In the genomic region with DNA sequence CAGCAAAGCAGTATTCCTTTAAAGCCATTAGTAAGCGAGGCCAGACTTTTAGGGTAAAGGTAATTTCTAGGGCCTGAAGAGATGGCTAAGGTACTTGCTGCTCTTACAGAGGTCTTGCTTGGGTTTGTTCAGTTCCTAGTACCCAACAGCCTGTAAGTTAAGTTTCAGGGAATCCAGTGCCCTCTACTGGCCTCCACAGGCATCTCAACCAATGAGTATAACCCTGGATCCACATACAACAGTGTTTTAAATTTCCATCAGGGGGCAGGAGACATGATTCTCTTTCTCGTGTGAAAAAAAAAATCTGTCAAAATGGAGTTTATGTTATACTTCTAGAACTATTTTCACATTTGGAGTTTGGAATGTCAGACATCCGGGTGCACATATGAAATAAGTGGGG, we compare ENCODE assay signal across 8 mouse cellular contexts. TPM values are rescaled to one million over a fixed set of nuclear protein-coding genes. Genes with fewer than 3 reads are reported as not detected.
DNase-seq lines count a peak whose midpoint lies in the region; ATAC-seq and TF ChIP-seq lines count a peak whose summit lies in the region.

No protein-coding gene starts in this region.

- H3K9ac ChIP-seq in kidney, embryonic 16.5 days (replicated peaks; ENCODE audit: low read length) = no peak overlapping the region
- no peak overlapping the region for H3K9ac ChIP-seq in intestine, embryonic 15.5 days

- H3K4me3 ChIP-seq in kidney, adult 2 months (ENCODE audit: insufficient read depth, low read depth, low read length) = no peak overlapping the region
- H3K4me3 ChIP-seq in kidney, embryonic 16.5 days (ENCODE audit: low read length) = no peak overlapping the region
- no peak overlapping the region for H3K4me3 ChIP-seq in intestine, embryonic 15.5 days (replicated peaks)

- H3K9me3 ChIP-seq in kidney, embryonic 16.5 days (ENCODE audit: low read length) = no peaks in the 10 kb centered on the region
- H3K9me3 ChIP-seq in intestine, embryonic 15.5 days = no peaks in the 10 kb centered on the region

- no peaks in the 10 kb centered on the region for H3K36me3 ChIP-seq in kidney, adult 2 months (ENCODE audit: control insufficient read depth, insufficient read depth, low read length)
- no peaks in the 10 kb centered on the region for H3K36me3 ChIP-seq in kidney, embryonic 16.5 days (ENCODE audit: insufficient read depth, low read length)
- H3K36me3 ChIP-seq in intestine, embryonic 15.5 days = no peaks in the 10 kb centered on the region

- no peak for ATAC-seq in kidney, embryonic 16.5 days (ENCODE audit: low FRiP score, low TSS enrichment)
- ATAC-seq in common myeloid progenitor, adult 5-6 weeks (replicated peaks; ENCODE audit: low read depth, poor library complexity, severe bottlenecking) = peak; percentile 97
- ATAC-seq in intestine, embryonic 15.5 days = no peak

- 58% methylated on average over 3 of the region's 3 CpGs for WGBS in kidney, adult 2 months
- WGBS in kidney, embryonic 16.5 days = 61% methylated on average over 3 of the region's 3 CpGs
- WGBS in intestine, embryonic 15.5 days = 55% methylated on average over 3 of the region's 3 CpGs

- no peaks in the 10 kb centered on the region for H3K4me1 ChIP-seq in kidney, adult 2 months (ENCODE audit: control insufficient read depth, insufficient read depth, low read length)
- 0 out of 2 replicates have a peak, but pooled peaks cover 4% of the 10 kb centered on the region for H3K4me1 ChIP-seq in kidney, embryonic 16.5 days (ENCODE audit: insufficient read depth, low read length)
- H3K4me1 ChIP-seq in intestine, embryonic 15.5 days (replicated peaks) = no peaks in the 10 kb centered on the region

- peak; percentile 35; the same call in 1 of the 2 replicates for TF ChIP-seq CTCF in kidney, adult 2 months (conservative IDR thresholded peaks at IDR 0.05; ENCODE audit: insufficient read depth, insufficient read length, low read depth, low read length)

- TF ChIP-seq POLR2A in kidney, adult 2 months (IDR thresholded peaks at IDR 0.05; ENCODE audit: low read depth, low read length) = no peak

- no peak overlapping the region for H3K27ac ChIP-seq in kidney, adult 2 months (ENCODE audit: insufficient read depth, low read depth, low read length)
- no peak overlapping the region for H3K27ac ChIP-seq in kidney, embryonic 16.5 days (ENCODE audit: low read length)
- H3K27ac ChIP-seq in intestine, embryonic 15.5 days = no peak overlapping the region

- DNase-seq in adrenal gland, adult 2 months = peak; percentile 23
- no peak for DNase-seq in adrenal gland, adult 18-20 months (ENCODE audit: low spot score in 2 of 2)
- DNase-seq in kidney, adult 2 months = peak; percentile 64
- peak; percentile 37 to 55 for DNase-seq in kidney, postnatal 4 days
- peak; percentile 63 to 70 for DNase-seq in spleen, postnatal 36 days (ENCODE audit: low spot score in 2 of 2)

- H3K4me2 ChIP-seq in kidney, embryonic 16.5 days (replicated peaks; ENCODE audit: low read depth, low read length) = no peak overlapping the region
- H3K4me2 ChIP-seq in intestine, embryonic 15.5 days (replicated peaks) = no peak overlapping the region

- H3K27me3 ChIP-seq in kidney, adult 2 months (replicated peaks; ENCODE audit: control insufficient read depth, insufficient read depth, low read length) = no peaks in the 10 kb centered on the region
- H3K27me3 ChIP-seq in kidney, embryonic 16.5 days (ENCODE audit: insufficient read depth, low read length) = no peaks in the 10 kb centered on the region
- H3K27me3 ChIP-seq in intestine, embryonic 15.5 days (replicated peaks) = no peaks in the 10 kb centered on the region

RNA-seq across cellular contexts. Expression of a gene that starts 5.8 kb away (rescaled TPM):
- total RNA-seq in adrenal gland, adult 2 months (2021) = 100 to 1,000 TPM; 159 to 179 TPM
- 26.2 and 30.9 TPM in 2 replicates for polyA plus RNA-seq in adrenal gland, adult 2 months (2012; rRNA removed)
- total RNA-seq in adrenal gland, adult 18-20 months (2021) = 100 to 1,000 TPM; 149 to 179 TPM
- 88.7 and 115 TPM in 2 replicates for polyA plus RNA-seq in kidney, adult 2 months (2012; rRNA removed)
- polyA plus RNA-seq in kidney, embryonic 16.5 days (2015; fragmentation: Nextera tagmentation; extraction: Ambion mirVana) = 425 and 430 TPM in 2 replicates
- 295 and 333 TPM in 2 replicates for total RNA-seq in common myeloid progenitor, adult 5-6 weeks (2017)
- 369 and 381 TPM in 2 replicates for polyA plus RNA-seq in intestine, embryonic 15.5 days (2015; fragmentation: Nextera tagmentation; extraction: Ambion mirVana)

RNA-seq across cellular contexts. Expression of a gene that starts 27.2 kb away (rescaled TPM):
- total RNA-seq in adrenal gland, adult 2 months (2021) = 100 to 1,000 TPM; 110 to 120 TPM
- polyA plus RNA-seq in adrenal gland, adult 2 months (2012; rRNA removed) = 12.6 and 13.8 TPM in 2 replicates
- 100 to 1,000 TPM; 113 to 123 TPM for total RNA-seq in adrenal gland, adult 18-20 months (2021)
- 37.1 and 37.4 TPM in 2 replicates for polyA plus RNA-seq in kidney, adult 2 months (2012; rRNA removed)
- 134 and 140 TPM in 2 replicates for polyA plus RNA-seq in kidney, embryonic 16.5 days (2015; fragmentation: Nextera tagmentation; extraction: Ambion mirVana)
- total RNA-seq in common myeloid progenitor, adult 5-6 weeks (2017) = 93.3 and 101 TPM in 2 replicates
- 113 and 125 TPM in 2 replicates for polyA plus RNA-seq in intestine, embryonic 15.5 days (2015; fragmentation: Nextera tagmentation; extraction: Ambion mirVana)

Comparison
In these comparisons a context has a peak if more than half of its experiments do, and no peak if none do; other contexts are left out.
1. DNase-seq: peak in adrenal gland, adult 2 months (single experiment), kidney, adult 2 months (single experiment), kidney, postnatal 4 days (2 of 2) and spleen, postnatal 36 days (2 of 2); none in adrenal gland, adult 18-20 months (0 of 2).